Mouse (Mus musculus) forebrain, embryonic 13.5 days (tissue): ENCODE measurements at regions not wholly inside any gene's neighbourhood (a gene's known extent, or its start where the extent isn't known, plus 50 kb on each side); places are given as distances from the start of the nearest gene placed in this dataset.

Experiments
- ATAC-seq: fragments of 200-750 bp; cut with Nextera tagmentation; 2 replicates; pipeline ENCODE4 v1.8.0; 2017
- H3K27ac ChIP-seq: fragments of 300-500 bp; sonication (generic); 2 replicates; pipeline ENCODE4 v1.5.1; 2015; ENCODE audit warnings: inconsistent platforms, mild to moderate bottlenecking, moderate library complexity
- H3K27me3 ChIP-seq: fragments of 300-500 bp; sonication (generic); 2 replicates; pipeline ENCODE4 v1.6.1; 2015; ENCODE audit warnings: mild to moderate bottlenecking, inconsistent platforms
- H3K36me3 ChIP-seq: fragments of 300-500 bp; sonication (generic); 2 replicates; pipeline ENCODE4 v1.6.1; 2015; ENCODE audit warnings: mild to moderate bottlenecking, inconsistent platforms; ENCODE audit not compliant: poor library complexity, severe bottlenecking
- H3K4me1 ChIP-seq: fragments of 300-500 bp; sonication (generic); 2 replicates; pipeline ENCODE4 v1.6.1; 2015; ENCODE audit warnings: inconsistent platforms
- H3K4me2 ChIP-seq: fragments of 300-500 bp; sonication (generic); 2 replicates; pipeline ENCODE4 v1.6.1; 2015; ENCODE audit warnings: inconsistent platforms, mild to moderate bottlenecking, moderate library complexity
- H3K4me3 ChIP-seq: fragments of 300-500 bp; sonication (generic); 2 replicates; pipeline ENCODE4 v1.5.1; 2015; ENCODE audit warnings: mild to moderate bottlenecking, inconsistent platforms
- H3K9ac ChIP-seq: fragments of 300-500 bp; sonication (generic); 2 replicates; pipeline ENCODE4 v1.6.1; 2015; ENCODE audit warnings: mild to moderate bottlenecking, inconsistent platforms
- H3K9me3 ChIP-seq: fragments of 300-500 bp; sonication (generic); replicated peaks from 2 replicates; pipeline ENCODE4 v1.6.1; 2016; ENCODE audit warnings: inconsistent platforms
- WGBS: fragments of 180-500 bp; shearing (Covaris S2); methylation state at CpG from one replicate; pipeline ENCODE4 v1.1.7; 2015; 5-methylcytosine and 5-hydroxymethylcytosine counted together

- peaks cover 6% of the 10 kb centered on the region; the same call in 1 of the 2 replicates for H3K4me1 ChIP-seq
- no peaks in the 10 kb centered on the region for H3K36me3 ChIP-seq
- whole genome bisulfite sequencing, result 76% methylated on average over 2 of the region's 2 CpGs
- H3K27me3 ChIP-seq, result no peaks in the 10 kb centered on the region
- no peaks in the 10 kb centered on the region for H3K9me3 ChIP-seq
- H3K9ac ChIP-seq, result no peak overlapping the region
- H3K4me2 ChIP-seq, result no peak overlapping the region
- no peak for ATAC-seq
- no peak overlapping the region for H3K4me3 ChIP-seq
- no peak overlapping the region for H3K27ac ChIP-seq
These were observed 227.1 kb downstream of the Pth2r start for GRCm38 (mm10) chr1:65509003-65509402.

GRCm38 (mm10) chr1:65535674-65536073 is 253.8 kb downstream of the Pth2r start:
- Histone ChIP-seq H3K9me3 (no peaks in the 10 kb centered on the region), H3K27me3 (no peaks in the 10 kb centered on the region), H3K4me2 (no peak overlapping the region), H3K9ac (no peak overlapping the region), H3K4me1 (no peaks in the 10 kb centered on the region), H3K4me3 (no peak overlapping the region), H3K36me3 (no peaks in the 10 kb centered on the region), H3K27ac (no peak overlapping the region)
- 57% methylated on average over 3 of the region's 3 CpGs for WGBS
- no peak for ATAC-seq

- H3K4me1 ChIP-seq, result no peaks in the 10 kb centered on the region
- no peaks in the 10 kb centered on the region for H3K27me3 ChIP-seq
- no peak overlapping the region for H3K4me3 ChIP-seq
- no peak overlapping the region for H3K9ac ChIP-seq
- 85% methylated on average over 3 of the region's 3 CpGs for WGBS
- no peak overlapping the region for H3K27ac ChIP-seq
- H3K9me3 ChIP-seq, result no peaks in the 10 kb centered on the region
- no peak overlapping the region for H3K4me2 ChIP-seq
- no peak for ATAC-seq
- no peaks in the 10 kb centered on the region for H3K36me3 ChIP-seq
These were observed 256.7 kb downstream of the Pth2r start for GRCm38 (mm10) chr1:65538509-65538908.

- Histone ChIP-seq H3K4me3 (no peak overlapping the region), H3K36me3 (no peaks in the 10 kb centered on the region), H3K9ac (no peak overlapping the region), H3K27me3 (no peaks in the 10 kb centered on the region), H3K27ac (no peak overlapping the region), H3K4me2 (no peak overlapping the region), H3K9me3 (no peaks in the 10 kb centered on the region), H3K4me1 (no peaks in the 10 kb centered on the region)
- peak; percentile 57 for ATAC-seq
- 26% methylated on average over 5 of the region's 5 CpGs for WGBS
These were observed 262.5 kb downstream of the Pth2r start for GRCm38 (mm10) chr1:65544219-65544864.

GRCm38 (mm10) chr1:65545336-65546060 is 263.6 kb downstream of the Pth2r start:
- no peak overlapping the region for H3K9ac ChIP-seq
- no peak overlapping the region for H3K4me3 ChIP-seq
- ATAC-seq, result no peak
- H3K4me2 ChIP-seq, result no peak overlapping the region
- H3K9me3 ChIP-seq, result no peaks in the 10 kb centered on the region
- H3K36me3 ChIP-seq, result no peaks in the 10 kb centered on the region
- no peak overlapping the region for H3K27ac ChIP-seq
- no peaks in the 10 kb centered on the region for H3K4me1 ChIP-seq
- H3K27me3 ChIP-seq, result no peaks in the 10 kb centered on the region
- 60% methylated on average over 5 of the region's 5 CpGs for WGBS

GRCm38 (mm10) chr1:65548830-65549229 is 267.0 kb downstream of the Pth2r start:
- no peaks in the 10 kb centered on the region for H3K27me3 ChIP-seq
- WGBS, result 66% methylated on average over 4 of the region's 4 CpGs
- no peak overlapping the region for H3K9ac ChIP-seq
- no peaks in the 10 kb centered on the region for H3K9me3 ChIP-seq
- no peaks in the 10 kb centered on the region for H3K4me1 ChIP-seq
- no peak overlapping the region for H3K27ac ChIP-seq
- peak; percentile 71 for ATAC-seq
- no peak overlapping the region for H3K4me3 ChIP-seq
- no peak overlapping the region for H3K4me2 ChIP-seq
- no peaks in the 10 kb centered on the region for H3K36me3 ChIP-seq

GRCm38 (mm10) chr1:65587402-65587801 is 305.5 kb downstream of the Pth2r start:
- Histone ChIP-seq H3K27me3 (no peaks in the 10 kb centered on the region), H3K4me3 (no peak overlapping the region), H3K27ac (no peak overlapping the region), H3K9me3 (no peaks in the 10 kb centered on the region), H3K36me3 (no peaks in the 10 kb centered on the region), H3K4me1 (no peaks in the 10 kb centered on the region), H3K9ac (no peak overlapping the region), H3K4me2 (no peak overlapping the region)
- no peak for ATAC-seq
- 71% methylated on average over 2 of the region's 2 CpGs for WGBS

- 91% methylated on average over 2 of the region's 2 CpGs for WGBS
- no peaks in the 10 kb centered on the region for H3K27me3 ChIP-seq
- no peak for ATAC-seq
- no peaks in the 10 kb centered on the region for H3K4me1 ChIP-seq
- H3K27ac ChIP-seq, result no peak overlapping the region
- no peak overlapping the region for H3K4me2 ChIP-seq
- no peak overlapping the region for H3K9ac ChIP-seq
- H3K9me3 ChIP-seq, result no peaks in the 10 kb centered on the region
- no peaks in the 10 kb centered on the region for H3K36me3 ChIP-seq
- H3K4me3 ChIP-seq, result no peak overlapping the region
These were observed 291.0 kb upstream of the Crygf start for GRCm38 (mm10) chr1:65635315-65635714.

GRCm38 (mm10) chr1:65654460-65654859 is 271.9 kb upstream of the Crygf start:
- no peak for ATAC-seq
- Histone ChIP-seq H3K27ac (no peak overlapping the region), H3K36me3 (no peaks in the 10 kb centered on the region), H3K4me2 (no peak overlapping the region), H3K27me3 (no peaks in the 10 kb centered on the region), H3K4me3 (no peak overlapping the region), H3K9ac (no peak overlapping the region), H3K9me3 (no peaks in the 10 kb centered on the region), H3K4me1 (no peaks in the 10 kb centered on the region)
- 73% methylated on average over 2 of the region's 2 CpGs for WGBS

GRCm38 (mm10) chr1:65681960-65682359 is 244.4 kb upstream of the Crygf start:
- no peak overlapping the region for H3K4me3 ChIP-seq
- H3K36me3 ChIP-seq, result no peaks in the 10 kb centered on the region
- H3K27me3 ChIP-seq, result no peaks in the 10 kb centered on the region
- no peak overlapping the region for H3K27ac ChIP-seq
- ATAC-seq, result no peak
- H3K4me1 ChIP-seq, result no peaks in the 10 kb centered on the region
- H3K4me2 ChIP-seq, result no peak overlapping the region
- H3K9ac ChIP-seq, result no peak overlapping the region
- 52% methylated on average over 1 of the region's 1 CpGs for WGBS
- H3K9me3 ChIP-seq, result no peaks in the 10 kb centered on the region

GRCm38 (mm10) chr1:65687322-65687721 is 239.0 kb upstream of the Crygf start:
- Histone ChIP-seq H3K9me3 (no peaks in the 10 kb centered on the region), H3K36me3 (no peaks in the 10 kb centered on the region), H3K4me1 (no peaks in the 10 kb centered on the region), H3K27me3 (no peaks in the 10 kb centered on the region), H3K4me2 (no peak overlapping the region), H3K27ac (no peak overlapping the region), H3K4me3 (no peak overlapping the region), H3K9ac (no peak overlapping the region)
- WGBS, result 76% methylated on average over 1 of the region's 1 CpGs
- no peak for ATAC-seq

- H3K27ac ChIP-seq, result no peak overlapping the region
- H3K4me3 ChIP-seq, result no peak overlapping the region
- 87% methylated on average over 3 of the region's 3 CpGs for WGBS
- H3K4me1 ChIP-seq, result no peaks in the 10 kb centered on the region
- H3K4me2 ChIP-seq, result no peak overlapping the region
- no peak for ATAC-seq
- H3K27me3 ChIP-seq, result no peaks in the 10 kb centered on the region
- H3K9ac ChIP-seq, result no peak overlapping the region
- no peaks in the 10 kb centered on the region for H3K36me3 ChIP-seq
- H3K9me3 ChIP-seq, result no peaks in the 10 kb centered on the region
These were observed 196.1 kb upstream of the Crygf start for GRCm38 (mm10) chr1:65730262-65730661.

GRCm38 (mm10) chr1:65757951-65758350 is 168.4 kb upstream of the Crygf start:
- Histone ChIP-seq H3K4me2 (no peak overlapping the region), H3K4me1 (no peaks in the 10 kb centered on the region), H3K27ac (no peak overlapping the region), H3K4me3 (no peak overlapping the region), H3K9me3 (no peaks in the 10 kb centered on the region), H3K9ac (no peak overlapping the region), H3K27me3 (no peaks in the 10 kb centered on the region), H3K36me3 (no peaks in the 10 kb centered on the region)
- 78% methylated on average over 2 of the region's 2 CpGs for WGBS
- no peak for ATAC-seq
